Mouse (Mus musculus): ENCODE measurements around the gene Coro7. TPM values are rescaled to one million over a fixed set of nuclear protein-coding genes. Genes with fewer than 3 reads are reported as not detected.

Gene Coro7
- polyA plus RNA-seq, 1 experiment from 2014 or later, result 10.3 TPM

DNA sequence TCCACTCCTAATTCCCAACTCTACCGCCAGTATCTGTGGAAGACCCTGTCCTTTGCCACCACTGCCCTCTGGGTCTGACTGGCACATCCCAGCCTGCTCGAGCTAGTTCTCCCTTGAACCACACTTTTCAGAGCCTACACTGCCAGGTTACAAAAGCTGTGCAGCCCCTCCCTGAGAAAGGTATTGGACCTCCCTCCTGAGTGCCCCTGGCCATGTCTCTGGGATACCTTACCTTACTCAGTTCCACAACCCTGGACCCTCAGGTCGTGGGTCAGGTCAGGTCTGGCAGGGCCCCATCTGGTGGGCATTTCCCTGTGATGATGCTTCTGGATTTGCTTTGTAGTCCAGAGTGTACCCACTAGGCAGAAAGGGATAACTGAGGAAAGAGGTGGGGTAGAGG lies 80.0 kb downstream of the Coro7 start:
- no peaks in the 10 kb centered on the region for H3K36me3 ChIP-seq (replicated peaks; ENCODE audit: insufficient read depth, low read length)
- DNase-seq (no peak), ATAC-seq (no peak)
- TF ChIP-seq EP300 (IDR thresholded peaks at IDR 0.05; ENCODE audit: low read depth) (no peak), CTCF (IDR thresholded peaks at IDR 0.05; ENCODE audit: low read depth) (no peak)
- no peak overlapping the region for H3K27ac ChIP-seq (ENCODE audit: low read depth)
- no peak overlapping the region for H3K9ac ChIP-seq (replicated peaks)
- H3K4me3 ChIP-seq (ENCODE audit: low read depth, low read length), result no peak overlapping the region
- peaks cover 24% of the 10 kb centered on the region for H3K4me1 ChIP-seq (ENCODE audit: insufficient read depth)
- H3K27me3 ChIP-seq (ENCODE audit: insufficient read depth, low read length), result peaks cover 10% of the 10 kb centered on the region
- WGBS (ENCODE audit: insufficient replicate concordance), result 59% methylated on average over 3 of the region's 3 CpGs
- H3K4me2 ChIP-seq (ENCODE audit: low read depth, low read length), result no peak overlapping the region
- H3K9me3 ChIP-seq (ENCODE audit: low read length), result no peaks in the 10 kb centered on the region

DNA sequence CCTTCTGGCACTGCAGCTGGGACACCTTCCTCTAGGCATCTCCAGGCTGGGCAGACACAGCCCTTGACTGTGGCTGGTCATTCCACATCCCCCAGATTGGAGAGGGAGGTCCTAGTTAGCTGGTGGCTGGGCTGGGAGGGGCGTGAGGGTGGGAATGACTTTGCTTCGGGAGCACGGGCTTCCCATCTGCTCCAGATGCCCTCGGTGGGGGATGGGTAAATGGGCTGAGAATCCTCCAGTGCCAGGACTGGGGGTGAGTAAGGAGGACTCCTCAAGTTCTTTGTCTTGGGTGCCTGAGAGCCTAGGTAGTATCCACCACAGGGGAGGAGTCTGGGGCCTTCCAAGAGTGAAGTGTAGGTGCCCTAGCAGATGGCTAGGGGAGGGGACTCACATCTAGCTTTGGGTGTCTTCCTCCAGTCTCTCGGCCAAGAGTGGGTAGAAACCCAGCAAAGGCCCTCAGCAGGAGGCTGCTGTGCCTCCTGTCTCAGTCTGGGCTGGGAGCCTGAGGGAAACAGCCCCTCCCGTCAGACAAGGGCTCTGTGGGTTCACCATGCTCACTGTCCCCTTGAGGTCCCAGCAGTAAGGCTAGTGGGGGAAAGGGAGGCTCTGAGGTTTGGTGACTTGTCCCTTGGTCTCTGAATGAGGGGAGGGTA lies 80.6 kb downstream of the Coro7 start:
- Histone ChIP-seq H3K27me3 (ENCODE audit: insufficient read depth, low read length) (peaks cover 15% of the 10 kb centered on the region), H3K36me3 (replicated peaks; ENCODE audit: insufficient read depth, low read length) (no peaks in the 10 kb centered on the region), H3K9me3 (ENCODE audit: low read length) (no peaks in the 10 kb centered on the region), H3K9ac (replicated peaks) (no peak overlapping the region), H3K27ac (ENCODE audit: low read depth) (no peak overlapping the region), H3K4me2 (ENCODE audit: low read depth, low read length) (no peak overlapping the region), H3K4me3 (ENCODE audit: low read depth, low read length) (no peak overlapping the region), H3K4me1 (ENCODE audit: insufficient read depth) (peaks cover 21% of the 10 kb centered on the region)
- WGBS (ENCODE audit: insufficient replicate concordance), result 41% methylated on average over 6 of the region's 6 CpGs
- no peak for ATAC-seq
- no peak for TF ChIP-seq CTCF (IDR thresholded peaks at IDR 0.05; ENCODE audit: low read depth)
- TF ChIP-seq EP300 (IDR thresholded peaks at IDR 0.05; ENCODE audit: low read depth), result no peak
- DNase-seq, result no peak

DNA sequence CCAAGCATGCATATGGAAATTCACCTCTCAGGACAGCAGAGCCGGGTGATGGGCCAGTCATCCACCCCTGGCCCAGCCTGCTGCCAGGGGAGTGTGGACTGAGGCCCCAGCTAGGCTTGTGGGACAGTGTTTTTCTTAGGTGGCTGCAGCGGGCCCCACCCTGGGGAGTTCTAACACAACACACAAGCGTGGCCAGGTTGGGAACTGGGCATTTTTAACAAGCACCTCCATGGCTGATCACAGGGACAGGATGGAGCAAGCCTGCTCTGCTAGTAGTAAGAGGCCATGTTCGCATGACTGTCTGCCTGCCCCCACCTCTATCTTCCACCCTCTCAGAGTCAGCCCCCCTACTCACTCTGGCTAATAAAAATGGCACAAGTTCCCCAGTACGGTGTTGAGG lies 81.5 kb downstream of the Coro7 start:
- Histone ChIP-seq H3K27ac (ENCODE audit: low read depth) (no peak overlapping the region), H3K4me3 (ENCODE audit: low read depth, low read length) (no peak overlapping the region), H3K27me3 (ENCODE audit: insufficient read depth, low read length) (peaks cover 24% of the 10 kb centered on the region), H3K4me1 (ENCODE audit: insufficient read depth) (peaks cover 19% of the 10 kb centered on the region), H3K4me2 (ENCODE audit: low read depth, low read length) (no peak overlapping the region), H3K9me3 (ENCODE audit: low read length) (no peaks in the 10 kb centered on the region), H3K9ac (replicated peaks) (no peak overlapping the region), H3K36me3 (replicated peaks; ENCODE audit: insufficient read depth, low read length) (no peaks in the 10 kb centered on the region)
- no peak for TF ChIP-seq EP300 (IDR thresholded peaks at IDR 0.05; ENCODE audit: low read depth)
- TF ChIP-seq CTCF (IDR thresholded peaks at IDR 0.05; ENCODE audit: low read depth), result no peak
- ATAC-seq (no peak), DNase-seq (no peak)
- 79% methylated on average over 5 of the region's 5 CpGs for WGBS (ENCODE audit: insufficient replicate concordance)

DNA sequence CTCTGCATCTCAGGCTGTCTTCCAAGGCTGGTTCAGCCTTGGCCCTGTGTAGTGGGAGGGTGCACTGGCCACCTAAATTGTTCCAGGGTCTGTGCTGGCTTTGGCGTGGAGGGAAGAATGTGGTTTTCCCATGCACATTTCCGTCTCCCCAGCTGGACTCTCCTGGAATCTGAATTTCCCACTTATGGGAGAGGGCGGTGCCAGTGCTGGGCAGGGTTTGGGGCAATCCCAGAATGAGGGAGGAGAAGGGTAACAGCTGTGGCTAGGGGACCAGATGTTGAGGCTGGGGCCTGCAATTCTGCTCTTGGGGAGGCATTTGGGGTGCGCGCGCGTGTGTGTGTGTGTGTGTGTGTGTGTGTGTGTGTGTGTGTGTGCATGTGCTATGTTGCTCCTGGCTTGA lies 82.3 kb downstream of the Coro7 start:
- 68% methylated on average over 7 of the region's 7 CpGs for WGBS (ENCODE audit: insufficient replicate concordance)
- H3K9me3 ChIP-seq (ENCODE audit: low read length), result no peaks in the 10 kb centered on the region

DNA sequence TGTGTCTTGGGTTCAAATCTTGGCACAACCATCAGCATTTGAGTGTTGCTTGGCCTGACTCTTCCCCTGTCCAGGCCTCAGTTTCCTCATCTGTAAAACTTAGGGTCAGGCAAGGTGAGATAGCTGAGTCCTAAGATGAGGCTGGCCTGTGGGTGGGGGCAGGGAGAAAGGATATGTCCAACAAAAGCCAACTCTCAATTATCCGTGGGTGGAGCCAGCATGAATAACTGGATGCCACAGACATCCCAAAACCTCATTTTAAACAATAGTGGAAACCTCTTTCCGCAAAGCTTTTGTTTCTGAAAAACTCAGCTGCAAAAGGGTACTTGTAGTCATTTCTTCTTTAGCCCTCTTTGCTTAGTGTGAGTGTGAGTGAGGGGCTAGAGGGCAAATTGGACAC lies 82.7 kb downstream of the Coro7 start:
- H3K27me3 ChIP-seq (ENCODE audit: insufficient read depth, low read length), result peaks cover 26% of the 10 kb centered on the region

More for the DNA sequence above, 82.3 kb downstream of the Coro7 start:
- Histone ChIP-seq H3K27ac (ENCODE audit: low read depth) (no peak overlapping the region), H3K4me3 (ENCODE audit: low read depth, low read length) (no peak overlapping the region), H3K4me2 (ENCODE audit: low read depth, low read length) (no peak overlapping the region), H3K27me3 (ENCODE audit: insufficient read depth, low read length) (peaks cover 26% of the 10 kb centered on the region), H3K4me1 (ENCODE audit: insufficient read depth) (peaks cover 15% of the 10 kb centered on the region; the same call in 1 of the 2 replicates), H3K9ac (replicated peaks) (no peak overlapping the region), H3K36me3 (replicated peaks; ENCODE audit: insufficient read depth, low read length) (no peaks in the 10 kb centered on the region)
- no peak for DNase-seq
- TF ChIP-seq EP300 (IDR thresholded peaks at IDR 0.05; ENCODE audit: low read depth), result no peak
- TF ChIP-seq CTCF (IDR thresholded peaks at IDR 0.05; ENCODE audit: low read depth), result no peak
- ATAC-seq, result no peak

GRCm38 (mm10) chr16:4596141-4596728 lies 83.3 kb downstream of the Coro7 start:
- TF ChIP-seq EP300 (IDR thresholded peaks at IDR 0.05; ENCODE audit: low read depth) (no peak), CTCF (IDR thresholded peaks at IDR 0.05; ENCODE audit: low read depth) (no peak)
- ATAC-seq (no peak), DNase-seq (no peak)
- Histone ChIP-seq H3K27ac (ENCODE audit: low read depth) (no peak overlapping the region), H3K4me2 (ENCODE audit: low read depth, low read length) (peak overlapping the region; percentile 86; the same call in 1 of the 2 replicates), H3K4me3 (ENCODE audit: low read depth, low read length) (no peak overlapping the region), H3K4me1 (ENCODE audit: insufficient read depth) (peaks cover 10% of the 10 kb centered on the region; the same call in 1 of the 2 replicates), H3K9me3 (ENCODE audit: low read length) (no peaks in the 10 kb centered on the region), H3K27me3 (ENCODE audit: insufficient read depth, low read length) (peaks cover 26% of the 10 kb centered on the region), H3K36me3 (replicated peaks; ENCODE audit: insufficient read depth, low read length) (no peaks in the 10 kb centered on the region), H3K9ac (replicated peaks) (no peak overlapping the region)
- WGBS (ENCODE audit: insufficient replicate concordance), result 62% methylated on average over 3 of the region's 3 CpGs

More for the DNA sequence above, 82.7 kb downstream of the Coro7 start:
- DNase-seq (no peak), ATAC-seq (no peak)
- Histone ChIP-seq H3K4me1 (ENCODE audit: insufficient read depth) (peaks cover 10% of the 10 kb centered on the region; the same call in 1 of the 2 replicates), H3K9ac (replicated peaks) (no peak overlapping the region), H3K4me2 (ENCODE audit: low read depth, low read length) (no peak overlapping the region), H3K27ac (ENCODE audit: low read depth) (no peak overlapping the region), H3K36me3 (replicated peaks; ENCODE audit: insufficient read depth, low read length) (no peaks in the 10 kb centered on the region), H3K4me3 (ENCODE audit: low read depth, low read length) (no peak overlapping the region), H3K9me3 (ENCODE audit: low read length) (no peaks in the 10 kb centered on the region)
- 66% methylated on average over 2 of the region's 2 CpGs for WGBS (ENCODE audit: insufficient replicate concordance)
- TF ChIP-seq EP300 (IDR thresholded peaks at IDR 0.05; ENCODE audit: low read depth) (no peak), CTCF (IDR thresholded peaks at IDR 0.05; ENCODE audit: low read depth) (no peak)
